ENCODE assay signal across 16 mouse cellular contexts in the genomic region with DNA sequence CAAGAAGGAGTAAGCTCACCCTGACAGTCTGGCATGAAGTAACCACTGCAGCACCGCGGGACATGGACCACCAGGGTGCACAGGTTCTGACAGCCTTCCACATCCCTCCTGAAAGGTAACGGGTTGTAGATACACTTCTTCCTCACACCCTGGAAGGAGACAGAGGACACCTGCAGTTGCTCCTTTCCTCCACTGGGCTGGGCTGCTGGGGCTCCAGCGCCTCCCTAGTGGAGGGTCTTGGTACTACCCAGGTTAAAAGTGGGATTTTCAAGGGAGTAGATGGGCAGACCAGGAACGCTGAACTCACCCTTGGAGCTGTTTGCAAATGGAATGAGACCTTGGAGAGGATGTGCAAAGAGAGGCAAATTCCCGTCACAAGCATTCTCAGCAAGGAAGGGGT.
DNase-seq lines count a peak whose midpoint lies in the region; ATAC-seq and TF ChIP-seq lines count a peak whose summit lies in the region.
"Had no signal": no experiment of that assay in that cellular context is flagged by ENCODE, and none has a peak within 500 bp of the region (broad histone marks: within the 10 kb centered on the region; RNA-seq: fewer than 3 reads in every experiment).

No protein-coding gene starts in this region.

- no peak for ATAC-seq in forebrain, postnatal 0 days
- ATAC-seq in forebrain, embryonic 12.5 days (ENCODE audit: low FRiP score) = no peak
- no peak for ATAC-seq in liver, postnatal 0 days
- ATAC-seq: midbrain, embryonic 16.5 days had no signal

- no peak for DNase-seq in forebrain, postnatal 0 days
- no peak for DNase-seq in liver, postnatal 0 days
- no peak for DNase-seq in liver
- peak; percentile 59 for DNase-seq in R1 (ENCODE audit: low read depth, low spot score)
- no peak for DNase-seq in embryo, embryonic 11 days
- DNase-seq in ovary, postnatal 36 days (ENCODE audit: low spot score) = no peak
- DNase-seq: cerebellum, postnatal 36 days; kidney, adult 9 months; lung, postnatal 10 days; right cerebral cortex, postnatal 25 days had no signal

- TF ChIP-seq EP300 in liver, postnatal 0 days (IDR thresholded peaks at IDR 0.05; ENCODE audit: low read depth) = no peak

- H3K36me3 ChIP-seq in forebrain, postnatal 0 days (ENCODE audit: insufficient read depth) = no peaks in the 10 kb centered on the region
- no peaks in the 10 kb centered on the region for H3K36me3 ChIP-seq in forebrain, embryonic 12.5 days (replicated peaks)
- H3K36me3 ChIP-seq in liver, postnatal 0 days (replicated peaks; ENCODE audit: insufficient read depth, low read length) = peaks cover 4% of the 10 kb centered on the region; the same call in 1 of the 2 replicates
- H3K36me3 ChIP-seq: heart, embryonic 10.5 days; hindbrain, embryonic 10.5 days; limb, embryonic 10.5 days had no signal

- H3K27ac ChIP-seq in forebrain, postnatal 0 days (ENCODE audit: low read depth, low read length) = no peak overlapping the region
- no peak overlapping the region for H3K27ac ChIP-seq in forebrain, embryonic 12.5 days
- H3K27ac ChIP-seq in liver, postnatal 0 days (ENCODE audit: low read depth) = no peak overlapping the region
- H3K27ac ChIP-seq in olfactory bulb, adult 2 months (ENCODE audit: insufficient read depth, low read depth, low read length) = no peak overlapping the region
- H3K27ac ChIP-seq: heart, embryonic 10.5 days; hindbrain, embryonic 10.5 days; limb, embryonic 10.5 days had no signal

- H3K9me3 ChIP-seq in forebrain, postnatal 0 days (ENCODE audit: low read length) = no peaks in the 10 kb centered on the region
- H3K9me3 ChIP-seq in forebrain, embryonic 12.5 days = no peaks in the 10 kb centered on the region
- no peaks in the 10 kb centered on the region for H3K9me3 ChIP-seq in liver, postnatal 0 days (ENCODE audit: low read length)
- H3K9me3 ChIP-seq: heart, embryonic 10.5 days; hindbrain, embryonic 10.5 days; limb, embryonic 10.5 days had no signal

- H3K4me3 ChIP-seq in forebrain, postnatal 0 days (ENCODE audit: low read depth, low read length) = no peak overlapping the region
- H3K4me3 ChIP-seq in forebrain, embryonic 12.5 days (replicated peaks) = no peak overlapping the region
- H3K4me3 ChIP-seq in liver, postnatal 0 days (ENCODE audit: low read depth, low read length) = no peak overlapping the region
- no peak overlapping the region for H3K4me3 ChIP-seq in olfactory bulb, adult 2 months (ENCODE audit: insufficient read depth, low read depth, low read length)
- H3K4me3 ChIP-seq: heart, embryonic 10.5 days; hindbrain, embryonic 10.5 days; limb, embryonic 10.5 days had no signal

- TF ChIP-seq CTCF in forebrain, postnatal 0 days (IDR thresholded peaks at IDR 0.05; ENCODE audit: low read depth) = peak; percentile 37
- TF ChIP-seq CTCF in liver, postnatal 0 days (IDR thresholded peaks at IDR 0.05; ENCODE audit: low read depth) = peak; percentile 54
- peak; percentile 35; the same call in 1 of the 2 replicates for TF ChIP-seq CTCF in olfactory bulb, adult 2 months (IDR thresholded peaks at IDR 0.05; ENCODE audit: insufficient read depth, low read depth, low read length)

- H3K9ac ChIP-seq in forebrain, postnatal 0 days = no peak overlapping the region
- no peak overlapping the region for H3K9ac ChIP-seq in forebrain, embryonic 12.5 days
- H3K9ac ChIP-seq in liver, postnatal 0 days (replicated peaks) = no peak overlapping the region

- H3K4me1 ChIP-seq in forebrain, postnatal 0 days (ENCODE audit: insufficient read depth) = no peaks in the 10 kb centered on the region
- H3K4me1 ChIP-seq in forebrain, embryonic 12.5 days = no peaks in the 10 kb centered on the region
- H3K4me1 ChIP-seq in liver, postnatal 0 days (ENCODE audit: insufficient read depth) = no peaks in the 10 kb centered on the region
- no peaks in the 10 kb centered on the region for H3K4me1 ChIP-seq in olfactory bulb, adult 2 months (ENCODE audit: control insufficient read depth, insufficient read depth, low read length)
- H3K4me1 ChIP-seq: limb, embryonic 10.5 days had no signal

- no peaks in the 10 kb centered on the region for H3K27me3 ChIP-seq in forebrain, postnatal 0 days (ENCODE audit: insufficient read depth, low read length)
- H3K27me3 ChIP-seq in forebrain, embryonic 12.5 days = no peaks in the 10 kb centered on the region
- H3K27me3 ChIP-seq in liver, postnatal 0 days (ENCODE audit: insufficient read depth, low read length) = no peaks in the 10 kb centered on the region

- TF ChIP-seq POLR2A in olfactory bulb, adult 2 months (IDR thresholded peaks at IDR 0.05; ENCODE audit: insufficient read depth, low read depth, low read length) = no peak

- WGBS in forebrain, postnatal 0 days = 88% methylated on average over 6 of the region's 6 CpGs
- 87% methylated on average over 6 of the region's 6 CpGs for WGBS in forebrain, embryonic 12.5 days
- WGBS in liver, postnatal 0 days (ENCODE audit: insufficient replicate concordance) = 81% methylated on average over 6 of the region's 6 CpGs
- 93% methylated on average over 6 of the region's 6 CpGs for WGBS in olfactory bulb, adult 2 months

- no peak overlapping the region for H3K4me2 ChIP-seq in forebrain, postnatal 0 days (ENCODE audit: low read depth)
- H3K4me2 ChIP-seq in forebrain, embryonic 12.5 days = no peak overlapping the region
- H3K4me2 ChIP-seq in liver, postnatal 0 days (ENCODE audit: low read depth, low read length) = no peak overlapping the region
